Mouse (Mus musculus) G1E (cell line): ENCODE data around the gene Atp6v1b1.

Source experiments
- CTCF ChIP-seq: IDR thresholded peaks from 2 replicates; pipeline ENCODE4 v1.5.1; 2012; ENCODE audit warnings: low read depth, low read length, inconsistent platforms, mixed read lengths
- GATA1 ChIP-seq: IDR thresholded peaks from 2 replicates; pipeline ENCODE4 v1.6.1; 2012; ENCODE audit warnings: borderline replicate concordance, low read length, inconsistent platforms, mixed read lengths
- TAL1 ChIP-seq: conservative IDR thresholded peaks from 2 replicates; pipeline ENCODE4 v1.6.1; 2012; ENCODE audit warnings: low read depth, low read length, inconsistent platforms, mixed read lengths

DNA sequence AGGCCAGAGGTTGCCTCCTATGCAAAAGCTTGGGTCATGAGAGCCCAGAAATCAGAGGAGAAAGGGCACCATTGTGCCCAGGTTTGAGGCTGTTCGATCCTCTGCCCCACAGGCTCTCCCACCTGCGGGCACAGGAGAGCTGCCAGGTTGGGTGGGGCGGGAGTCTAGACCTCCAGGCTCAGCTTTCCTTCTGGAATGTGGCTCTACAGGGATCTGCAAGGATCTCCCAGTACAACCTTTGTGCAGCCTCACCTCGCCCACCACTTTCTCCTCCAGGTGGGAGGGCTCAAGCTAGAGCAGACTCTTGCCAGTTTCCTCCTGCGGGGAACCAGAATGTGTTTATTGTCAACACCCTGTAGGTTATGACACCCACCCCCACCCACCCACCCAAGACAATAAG, 1.8 kb downstream of the Atp6v1b1 start:
- TF ChIP-seq CTCF (no peak), GATA1 (no peak), TAL1 (no peak)
